Mouse (Mus musculus) stomach, postnatal 0 days (tissue): Measurements from ENCODE around the gene Glg1. TPM values are rescaled to one million over a fixed set of nuclear protein-coding genes. Genes with fewer than 3 reads are reported as not detected.
"Not testable (repeated sequence)": the region's sequence is repeated elsewhere in the genome, so short reads cannot be mapped to it uniquely, and the experiment has no call there.

Source experiments
- ATAC-seq: fragments of 200-750 bp; cut with Nextera tagmentation; 2 replicates; pipeline ENCODE4 v1.8.0; 2017; ENCODE audit not compliant: low FRiP score, low TSS enrichment
- DNase-seq: peaks from one replicate; pipeline ENCODE4 v3.0.0-alpha.2; 2016; ENCODE audit warnings: low spot score
- H3K27ac ChIP-seq: fragments of 300-500 bp; sonication (generic); replicated peaks from 2 replicates; pipeline ENCODE4 v1.5.1; 2014; ENCODE audit warnings: mild to moderate bottlenecking, control low read depth
- H3K27me3 ChIP-seq: fragments of 300-500 bp; sonication (generic); 2 replicates; pipeline ENCODE4 v1.6.1; 2014; ENCODE audit warnings: low read length; ENCODE audit not compliant: control insufficient read depth, insufficient read depth
- H3K36me3 ChIP-seq: fragments of 300-500 bp; sonication (generic); 2 replicates; pipeline ENCODE4 v1.6.1; 2014; ENCODE audit warnings: low read length, mixed read lengths; ENCODE audit not compliant: control insufficient read depth, insufficient read depth
- H3K4me1 ChIP-seq: fragments of 300-500 bp; sonication (generic); replicated peaks from 2 replicates; pipeline ENCODE4 v1.6.1; 2014; ENCODE audit warnings: antibody characterized with exemption; ENCODE audit not compliant: control insufficient read depth, insufficient read depth
- H3K4me2 ChIP-seq: fragments of 300-500 bp; sonication (generic); replicated peaks from 2 replicates; pipeline ENCODE4 v1.6.1; 2014; ENCODE audit warnings: low read depth, mild to moderate bottlenecking, control low read depth, moderate library complexity
- H3K4me3 ChIP-seq: fragments of 300-500 bp; sonication (generic); 2 replicates; pipeline ENCODE4 v1.5.1; 2014; ENCODE audit warnings: low read depth, low read length, control low read depth
- H3K9ac ChIP-seq: fragments of 300-500 bp; sonication (generic); 2 replicates; pipeline ENCODE4 v1.6.1; 2014; ENCODE audit warnings: mild to moderate bottlenecking, low read length, control low read depth, mixed read lengths
- H3K9me3 ChIP-seq: fragments of 300-500 bp; sonication (generic); 2 replicates; pipeline ENCODE4 v1.6.1; 2016; ENCODE audit warnings: low read length; ENCODE audit not compliant: control insufficient read depth
- CTCF ChIP-seq: IDR thresholded peaks from 2 replicates; pipeline ENCODE4 v1.5.1; 2016; ENCODE audit warnings: antibody characterized with exemption, low read depth, mild to moderate bottlenecking, moderate library complexity
- EP300 ChIP-seq: optimal IDR thresholded peaks from 2 replicates; pipeline ENCODE3; 2016; ENCODE audit warnings: antibody characterized with exemption
- WGBS: fragments of 180-500 bp; shearing (Covaris S2); extraction: QIAGEN DNeasy Blood & Tissue Kit; methylation state at CpG from one replicate; pipeline ENCODE4 v1.1.7; 2014; 5-methylcytosine and 5-hydroxymethylcytosine counted together
- polyA plus RNA-seq: library from polyadenylated mRNA; unstranded; fragments of >200 nt; fragmentation: Nextera tagmentation; extraction: Ambion mirVana; gene quantifications from 2 replicates; pipeline ENCODE4 v1.2.1, GENCODE M21; 2015

Glg1 gene
- polyA plus RNA-seq, 1 experiment from 2014 or later = 27.3 TPM

DNA sequence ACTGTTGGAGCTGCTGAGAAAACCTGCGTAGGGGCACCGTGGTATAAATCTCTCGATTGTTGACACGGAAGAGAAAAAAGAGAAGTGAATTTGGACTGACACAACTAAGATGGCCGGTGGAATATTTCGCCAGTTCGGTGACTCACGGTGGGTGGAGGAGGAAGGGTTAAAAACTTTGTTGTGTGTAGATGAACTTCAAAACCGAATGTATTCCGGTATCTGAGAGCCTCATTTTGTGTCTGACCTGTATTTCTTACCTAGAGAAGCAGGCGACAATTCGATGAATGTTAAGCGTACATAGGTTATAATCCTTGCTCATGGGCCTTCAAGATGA, 359 bp upstream of the Glg1 start:
- Histone ChIP-seq H3K36me3 (no peaks in the 10 kb centered on the region), H3K4me2 (peak overlapping the region; percentile 58), H3K27me3 (no peaks in the 10 kb centered on the region), H3K9me3 (no peaks in the 10 kb centered on the region), H3K9ac (peak overlapping the region; percentile 96), H3K27ac (peak overlapping the region; percentile 99), H3K4me1 (no peaks in the 10 kb centered on the region; the same call in 1 of the 2 replicates), H3K4me3 (peak overlapping the region; percentile 97)
- WGBS = 6% methylated on average over 13 of the region's 13 CpGs
- TF ChIP-seq EP300 = no peak
- ATAC-seq (peak; percentile 62), DNase-seq (no peak)

DNA sequence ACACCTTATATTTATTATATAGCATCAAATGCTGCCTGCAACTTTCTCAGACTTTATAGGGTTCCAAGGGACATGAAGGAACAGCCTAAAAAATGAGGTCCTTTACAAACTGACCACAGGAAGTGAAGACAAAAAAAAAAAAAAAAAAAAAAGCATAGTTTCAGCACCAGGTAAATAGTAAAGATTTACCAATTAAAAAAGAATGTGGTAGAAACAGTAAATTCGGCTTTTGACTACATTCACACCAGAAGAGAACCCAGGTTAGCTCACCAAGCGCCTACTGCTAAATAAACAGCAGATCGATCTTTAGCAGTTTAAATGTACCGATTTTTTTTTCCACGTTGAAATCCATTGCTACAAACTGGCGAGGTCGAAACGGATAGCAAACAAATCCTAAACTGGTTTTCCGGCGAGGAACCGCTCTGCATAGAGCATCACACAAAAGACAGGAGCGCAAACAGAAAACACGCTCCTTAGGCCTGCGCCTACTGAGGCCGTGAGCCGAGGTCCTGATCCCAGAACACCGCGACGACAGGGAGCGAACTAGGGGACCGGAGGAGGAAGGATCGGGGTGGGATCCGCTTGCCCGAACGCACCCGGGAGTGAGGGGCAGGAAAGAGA, 896 bp downstream of the Glg1 start:
- no peaks in the 10 kb centered on the region; the same call in 1 of the 2 replicates for H3K4me1 ChIP-seq
- WGBS = under 1% methylated on average over 26 of the region's 26 CpGs

DNA sequence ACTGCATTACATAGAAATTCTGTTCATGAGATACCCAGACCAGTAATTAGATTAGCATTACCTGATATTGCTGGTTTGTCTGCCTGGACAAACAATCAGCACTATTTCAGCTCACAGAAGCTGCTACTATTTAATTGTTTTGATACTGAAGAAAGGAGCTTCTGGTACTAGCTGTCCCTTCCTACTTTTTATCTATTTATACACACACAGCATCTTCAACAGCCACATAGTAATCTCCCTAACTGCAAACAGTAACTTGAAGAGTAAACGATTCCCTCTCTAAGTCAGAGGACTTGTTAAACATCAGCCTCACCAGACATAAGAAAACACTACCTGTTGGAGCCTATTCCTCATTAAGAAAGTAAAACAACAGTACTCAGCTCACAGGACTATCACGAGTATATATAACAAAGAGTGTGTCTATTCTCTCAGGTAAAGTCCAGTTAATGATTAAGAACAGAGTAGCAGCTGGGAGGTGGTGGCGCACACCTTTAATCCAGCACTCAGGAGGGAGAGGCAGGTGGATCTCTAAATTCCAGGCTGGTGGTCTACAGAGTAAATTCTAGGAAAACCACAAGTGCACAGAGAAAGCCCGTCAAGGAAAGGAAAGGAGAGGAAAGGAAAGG, 6.4 kb downstream of the Glg1 start:
- Histone ChIP-seq H3K9ac (no peak overlapping the region), H3K27me3 (no peaks in the 10 kb centered on the region), H3K4me1 (no peaks in the 10 kb centered on the region), H3K4me3 (no peak overlapping the region), H3K36me3 (no peaks in the 10 kb centered on the region), H3K4me2 (no peak overlapping the region), H3K27ac (no peak overlapping the region), H3K9me3 (no peaks in the 10 kb centered on the region)
- DNase-seq = no peak
- TF ChIP-seq CTCF (no peak), EP300 (no peak)
- ATAC-seq = no peak
- 48% methylated on average over 4 of the region's 4 CpGs for WGBS

More for the DNA sequence above, 896 bp downstream of the Glg1 start:
- DNase-seq = no peak
- Histone ChIP-seq H3K4me2 (peak overlapping the region; percentile 58), H3K9me3 (no peaks in the 10 kb centered on the region), H3K36me3 (no peaks in the 10 kb centered on the region), H3K9ac (peak overlapping the region; percentile 96), H3K27me3 (no peaks in the 10 kb centered on the region), H3K27ac (peak overlapping the region; percentile 99), H3K4me3 (peak overlapping the region; percentile 97)
- no peak for TF ChIP-seq CTCF
- peak; percentile 36 for ATAC-seq

DNA sequence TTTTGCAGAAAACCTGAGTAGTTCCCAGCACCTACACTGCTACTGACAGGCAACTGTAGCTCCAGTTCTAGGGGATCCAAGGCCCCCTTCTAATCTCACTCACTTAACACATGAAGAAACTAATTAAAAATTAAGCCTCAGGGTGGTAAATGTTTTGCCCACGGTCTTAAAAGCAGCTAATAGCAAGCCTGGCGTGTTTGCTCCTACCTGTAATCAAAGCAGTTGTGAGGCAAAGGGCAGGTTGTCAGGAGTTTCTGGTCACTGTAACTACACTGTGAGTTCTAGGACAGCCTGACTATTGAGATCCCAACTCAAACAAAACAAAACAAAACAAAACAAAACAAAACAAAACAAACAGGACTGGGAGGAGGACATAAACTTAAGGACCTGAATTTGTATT, 8.9 kb downstream of the Glg1 start:
- no peaks in the 10 kb centered on the region for H3K27me3 ChIP-seq
- no peaks in the 10 kb centered on the region for H3K9me3 ChIP-seq
- H3K4me2 ChIP-seq = no peak overlapping the region
- H3K4me3 ChIP-seq = no peak overlapping the region
- no peak for DNase-seq
- no peaks in the 10 kb centered on the region for H3K4me1 ChIP-seq
- no peak for ATAC-seq
- TF ChIP-seq CTCF (no peak), EP300 (no peak)
- no peaks in the 10 kb centered on the region for H3K36me3 ChIP-seq
- 65% methylated on average over 2 of the region's 2 CpGs for WGBS
- no peak overlapping the region for H3K9ac ChIP-seq
- no peak overlapping the region for H3K27ac ChIP-seq

DNA sequence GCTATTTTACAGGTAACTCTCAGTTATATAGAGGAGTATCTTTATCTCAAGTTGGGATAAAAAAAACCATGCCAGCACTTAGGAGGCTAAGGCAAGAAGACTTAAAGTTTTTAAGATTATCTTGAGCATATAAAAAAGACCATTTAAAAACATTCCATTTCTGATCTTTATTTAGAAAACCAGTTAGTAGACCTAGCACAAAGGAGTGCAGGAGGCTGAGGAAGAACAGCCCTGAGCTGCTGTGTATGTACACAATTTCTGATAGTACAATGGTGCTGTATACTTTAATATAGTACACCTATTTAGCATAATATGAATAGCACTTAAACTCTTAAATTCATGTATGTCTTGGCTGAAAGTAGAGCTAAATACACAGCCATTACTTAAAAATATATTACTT, 10.9 kb downstream of the Glg1 start:
- Histone ChIP-seq H3K4me2 (no peak overlapping the region), H3K36me3 (no peaks in the 10 kb centered on the region), H3K4me3 (no peak overlapping the region), H3K9me3 (no peaks in the 10 kb centered on the region), H3K9ac (no peak overlapping the region), H3K4me1 (no peaks in the 10 kb centered on the region), H3K27ac (no peak overlapping the region), H3K27me3 (no peaks in the 10 kb centered on the region)
- no peak for TF ChIP-seq EP300
- TF ChIP-seq CTCF = no peak
- no peak for ATAC-seq
- no peak for DNase-seq

DNA sequence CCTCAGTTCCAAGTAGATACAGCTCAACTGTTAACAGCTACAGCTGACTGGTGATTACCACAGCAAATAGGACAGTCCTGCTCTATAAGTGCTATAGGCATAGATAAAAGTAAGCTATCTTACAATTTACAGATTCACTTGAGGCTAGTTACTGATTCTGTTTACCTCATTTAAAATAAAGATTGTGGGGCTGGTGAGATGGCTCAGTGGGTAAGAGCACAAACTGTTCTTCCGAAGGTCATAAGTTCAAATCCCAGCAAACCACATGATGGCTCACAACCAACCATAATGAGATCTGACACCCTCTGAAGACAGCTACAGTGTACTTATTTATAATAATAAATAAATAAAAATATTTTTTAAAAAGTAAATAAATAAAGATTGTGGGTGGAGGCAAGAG, 12.2 kb downstream of the Glg1 start:
- H3K4me3 ChIP-seq, H3K4me2 ChIP-seq, H3K27me3 ChIP-seq, H3K36me3 ChIP-seq, DNase-seq, H3K27ac ChIP-seq, H3K9ac ChIP-seq, H3K9me3 ChIP-seq, H3K4me1 ChIP-seq, ATAC-seq: not testable (repeated sequence)
- 92% methylated on average over 1 of the region's 1 CpGs for WGBS
